Comparison of ENCODE assay signal across 19 mouse cellular contexts in the genomic region with DNA sequence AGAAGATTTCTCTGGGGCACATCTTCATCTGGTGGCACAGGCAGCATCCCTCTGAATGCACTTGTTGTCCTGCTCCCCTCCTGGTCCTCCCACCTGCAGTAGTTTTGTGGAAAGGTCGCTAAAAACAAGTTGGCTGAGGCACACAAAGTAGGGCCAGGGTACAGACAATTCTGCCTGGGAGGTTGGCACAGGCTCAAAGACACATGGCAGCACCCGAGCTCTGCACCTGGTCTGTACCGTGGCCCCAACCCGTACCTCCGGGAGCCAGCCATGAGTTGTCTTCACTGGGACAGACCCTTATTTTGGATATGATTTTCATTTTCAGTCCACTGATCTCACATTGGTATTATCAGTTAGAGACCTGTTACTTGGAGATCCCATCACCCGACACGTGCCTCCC. TPM values are rescaled to one million over a fixed set of nuclear protein-coding genes. Genes with fewer than 3 reads are reported as not detected.
"Had no signal": no experiment of that assay in that cellular context is flagged by ENCODE, and none has a peak within 500 bp of the region (broad histone marks: within the 10 kb centered on the region; RNA-seq: fewer than 3 reads in every experiment).

No protein-coding gene starts in this region.

- H3K9ac ChIP-seq: neural tube, embryonic 13.5 days; neural tube, embryonic 15.5 days; stomach, embryonic 15.5 days had no signal

- DNase-seq: retina, postnatal 1 day; right cerebral cortex, adult 18-20 months; right cerebral cortex, postnatal 14 days; right cerebral cortex, postnatal 25 days; right cerebral cortex, postnatal 4 days; spleen, adult 18-20 months; thymus, adult 18-20 months; thymus, adult 2 months; thymus, postnatal 14 days; thymus, postnatal 25 days; thymus, postnatal 36 days; thymus, postnatal 4 days had no signal

- H3K9me3 ChIP-seq: neural tube, embryonic 13.5 days; neural tube, embryonic 15.5 days had no signal

- H3K4me3 ChIP-seq: neural tube, embryonic 13.5 days; neural tube, embryonic 15.5 days; stomach, embryonic 15.5 days had no signal

- H3K27ac ChIP-seq: neural tube, embryonic 13.5 days; neural tube, embryonic 15.5 days; stomach, embryonic 15.5 days; stomach, postnatal 0 days had no signal

- H3K36me3 ChIP-seq: neural tube, embryonic 13.5 days; neural tube, embryonic 15.5 days; stomach, embryonic 15.5 days had no signal

- H3K4me2 ChIP-seq: neural tube, embryonic 13.5 days; neural tube, embryonic 15.5 days; stomach, embryonic 15.5 days had no signal

RNA-seq across cellular contexts. Expression of gene Jakmip3, which starts 1.5 kb away (rescaled TPM):
- total RNA-seq: neutrophil, adult 5-6 weeks had no signal
- polyA plus RNA-seq: small intestine, adult 2 months; thymus, postnatal 0 days had no signal
